Mouse (Mus musculus) limb, embryonic 15.5 days (tissue): ENCODE results near the gene Arhgap32. TPM values are rescaled to one million over a fixed set of nuclear protein-coding genes. Genes with fewer than 3 reads are reported as not detected.
"Not testable (repeated sequence)": the region's sequence is repeated elsewhere in the genome, so short reads cannot be mapped to it uniquely, and the experiment has no call there.

Experiments
- ATAC-seq: fragments of 200-750 bp; cut with Nextera tagmentation; 2 replicates; pipeline ENCODE4 v1.8.0; 2017; ENCODE audit warnings: low read depth, moderate TSS enrichment; ENCODE audit not compliant: insufficient number of reproducible peaks, low FRiP score, low TSS enrichment
- H3K27ac ChIP-seq: fragments of 300-500 bp; sonication (generic); 2 replicates; pipeline ENCODE4 v1.5.1; 2015; ENCODE audit warnings: moderate library complexity, mild to moderate bottlenecking, inconsistent platforms
- H3K27me3 ChIP-seq: fragments of 300-500 bp; sonication (generic); 2 replicates; pipeline ENCODE4 v1.6.1; 2015; ENCODE audit warnings: inconsistent platforms
- H3K36me3 ChIP-seq: fragments of 300-500 bp; sonication (generic); 2 replicates; pipeline ENCODE4 v1.6.1; 2015; ENCODE audit warnings: inconsistent platforms
- H3K4me1 ChIP-seq: fragments of 300-500 bp; sonication (generic); 2 replicates; pipeline ENCODE4 v1.6.1; 2015; ENCODE audit warnings: inconsistent platforms
- H3K4me2 ChIP-seq: fragments of 300-500 bp; sonication (generic); 2 replicates; pipeline ENCODE4 v1.6.1; 2015; ENCODE audit warnings: mild to moderate bottlenecking, inconsistent platforms
- H3K4me3 ChIP-seq: fragments of 300-500 bp; sonication (generic); 2 replicates; pipeline ENCODE4 v1.5.1; 2015; ENCODE audit warnings: mild to moderate bottlenecking, inconsistent platforms
- H3K9ac ChIP-seq: fragments of 300-500 bp; sonication (generic); 2 replicates; pipeline ENCODE4 v1.6.1; 2015; ENCODE audit warnings: inconsistent platforms
- H3K9me3 ChIP-seq: fragments of 300-500 bp; sonication (generic); 2 replicates; pipeline ENCODE4 v1.6.1; 2016; ENCODE audit warnings: inconsistent platforms
- WGBS: fragments of 180-500 bp; shearing (Covaris S2); methylation state at CpG from one replicate; pipeline ENCODE4 v1.1.7; 2015; 5-methylcytosine and 5-hydroxymethylcytosine counted together
- polyA plus RNA-seq: library from polyadenylated mRNA; unstranded; fragments of >200 nt; fragmentation: Nextera tagmentation; extraction: Ambion mirVana; gene quantifications from 2 replicates; pipeline ENCODE4 v1.2.1, GENCODE M21; 2015

Arhgap32 gene
- polyA plus RNA-seq, 1 experiment from 2014 or later, result 9.3 TPM

GRCm38 (mm10) chr9:32159724-32160123 is 43.8 kb downstream of the Arhgap32 start:
- WGBS, result 75% methylated on average over 3 of the region's 3 CpGs
- Histone ChIP-seq H3K4me2 (no peak overlapping the region), H3K9me3 (no peaks in the 10 kb centered on the region), H3K27me3 (no peaks in the 10 kb centered on the region), H3K36me3 (no peaks in the 10 kb centered on the region), H3K4me3 (no peak overlapping the region), H3K9ac (no peak overlapping the region), H3K4me1 (no peaks in the 10 kb centered on the region), H3K27ac (no peak overlapping the region)
- ATAC-seq, result no peak

GRCm38 (mm10) chr9:32162792-32163191 is 46.9 kb downstream of the Arhgap32 start:
- Histone ChIP-seq H3K27ac (no peak overlapping the region), H3K9ac (no peak overlapping the region), H3K36me3 (0 out of 2 replicates have a peak, but pooled peaks cover 4% of the 10 kb centered on the region), H3K4me2 (no peak overlapping the region), H3K27me3 (no peaks in the 10 kb centered on the region), H3K9me3 (no peaks in the 10 kb centered on the region), H3K4me3 (no peak overlapping the region), H3K4me1 (no peaks in the 10 kb centered on the region)
- ATAC-seq, result no peak
- 73% methylated on average over 2 of the region's 2 CpGs for WGBS

GRCm38 (mm10) chr9:32163820-32164219 is 47.9 kb downstream of the Arhgap32 start:
- 84% methylated on average over 6 of the region's 6 CpGs for WGBS

GRCm38 (mm10) chr9:32168546-32169137 is 52.7 kb downstream of the Arhgap32 start:
- no peak for ATAC-seq
- Histone ChIP-seq H3K4me3 (no peak overlapping the region), H3K4me1 (no peaks in the 10 kb centered on the region), H3K9ac (no peak overlapping the region), H3K36me3 (0 out of 2 replicates have a peak, but pooled peaks cover 4% of the 10 kb centered on the region), H3K9me3 (no peaks in the 10 kb centered on the region), H3K27ac (no peak overlapping the region), H3K27me3 (no peaks in the 10 kb centered on the region), H3K4me2 (no peak overlapping the region)
- WGBS, result 89% methylated on average over 5 of the region's 5 CpGs

More at GRCm38 (mm10) chr9:32163820-32164219, 47.9 kb downstream of the Arhgap32 start:
- H3K9ac ChIP-seq, H3K4me2 ChIP-seq, H3K36me3 ChIP-seq, H3K27me3 ChIP-seq, H3K4me3 ChIP-seq, H3K4me1 ChIP-seq, H3K27ac ChIP-seq, H3K9me3 ChIP-seq, ATAC-seq: not testable (repeated sequence)

- Histone ChIP-seq H3K27ac (no peak overlapping the region), H3K9me3 (no peaks in the 10 kb centered on the region), H3K4me1 (no peaks in the 10 kb centered on the region), H3K27me3 (no peaks in the 10 kb centered on the region), H3K4me2 (no peak overlapping the region), H3K36me3 (no peaks in the 10 kb centered on the region), H3K9ac (no peak overlapping the region), H3K4me3 (no peak overlapping the region)
- no peak for ATAC-seq
- 85% methylated on average over 8 of the region's 8 CpGs for WGBS
Observed at GRCm38 (mm10) chr9:32170713-32171112, 54.8 kb downstream of the Arhgap32 start.

- WGBS, result 34% methylated on average over 4 of the region's 4 CpGs
- no peaks in the 10 kb centered on the region for H3K4me1 ChIP-seq
- no peak overlapping the region for H3K4me3 ChIP-seq
- no peaks in the 10 kb centered on the region for H3K36me3 ChIP-seq
- no peaks in the 10 kb centered on the region for H3K27me3 ChIP-seq
- H3K9ac ChIP-seq, result no peak overlapping the region
- H3K27ac ChIP-seq, result no peak overlapping the region
- ATAC-seq, result 0 out of 2 replicates have a peak, but pooled peaks have one; percentile 35
- H3K9me3 ChIP-seq, result no peaks in the 10 kb centered on the region
- H3K4me2 ChIP-seq, result no peak overlapping the region
Observed at GRCm38 (mm10) chr9:32176612-32177011, 60.7 kb downstream of the Arhgap32 start.

GRCm38 (mm10) chr9:32181170-32181569 is 65.2 kb downstream of the Arhgap32 start:
- H3K4me1 ChIP-seq, result no peaks in the 10 kb centered on the region
- no peak overlapping the region for H3K9ac ChIP-seq
- no peaks in the 10 kb centered on the region for H3K27me3 ChIP-seq
- H3K27ac ChIP-seq, result no peak overlapping the region
- ATAC-seq, result no peak
- 49% methylated on average over 2 of the region's 2 CpGs for WGBS
- H3K9me3 ChIP-seq, result no peaks in the 10 kb centered on the region
- H3K4me2 ChIP-seq, result no peak overlapping the region
- H3K36me3 ChIP-seq, result peaks cover 28% of the 10 kb centered on the region
- H3K4me3 ChIP-seq, result no peak overlapping the region

GRCm38 (mm10) chr9:32186489-32186888 is 70.6 kb downstream of the Arhgap32 start:
- H3K4me1 ChIP-seq, result no peaks in the 10 kb centered on the region
- no peak overlapping the region for H3K4me3 ChIP-seq
- H3K9ac ChIP-seq, result no peak overlapping the region
- H3K36me3 ChIP-seq, result peaks cover 32% of the 10 kb centered on the region
- no peak for ATAC-seq
- H3K9me3 ChIP-seq, result no peaks in the 10 kb centered on the region
- H3K27me3 ChIP-seq, result no peaks in the 10 kb centered on the region
- H3K27ac ChIP-seq, result no peak overlapping the region
- H3K4me2 ChIP-seq, result no peak overlapping the region
- WGBS, result 86% methylated on average over 2 of the region's 2 CpGs

- H3K36me3 ChIP-seq, result peaks cover 12% of the 10 kb centered on the region
- no peaks in the 10 kb centered on the region for H3K27me3 ChIP-seq
- 78% methylated on average over 5 of the region's 5 CpGs for WGBS
- H3K9me3 ChIP-seq, result no peaks in the 10 kb centered on the region
- H3K9ac ChIP-seq, result no peak overlapping the region
- no peak overlapping the region for H3K27ac ChIP-seq
- H3K4me2 ChIP-seq, result no peak overlapping the region
- no peak overlapping the region for H3K4me3 ChIP-seq
- ATAC-seq, result no peak
- H3K4me1 ChIP-seq, result no peaks in the 10 kb centered on the region
Observed at GRCm38 (mm10) chr9:32192295-32193073, 76.5 kb downstream of the Arhgap32 start.

GRCm38 (mm10) chr9:32204450-32204990 is 88.6 kb downstream of the Arhgap32 start:
- Histone ChIP-seq H3K27me3 (no peaks in the 10 kb centered on the region), H3K9me3 (no peaks in the 10 kb centered on the region), H3K4me1 (no peaks in the 10 kb centered on the region), H3K4me3 (no peak overlapping the region), H3K4me2 (no peak overlapping the region), H3K36me3 (0 out of 2 replicates have a peak, but pooled peaks cover 3% of the 10 kb centered on the region), H3K9ac (no peak overlapping the region), H3K27ac (no peak overlapping the region)
- ATAC-seq, result no peak
- 52% methylated on average over 7 of the region's 7 CpGs for WGBS

- Histone ChIP-seq H3K4me2 (no peak overlapping the region), H3K27me3 (no peaks in the 10 kb centered on the region), H3K4me3 (no peak overlapping the region), H3K9ac (no peak overlapping the region), H3K9me3 (no peaks in the 10 kb centered on the region), H3K4me1 (no peaks in the 10 kb centered on the region), H3K27ac (no peak overlapping the region), H3K36me3 (0 out of 2 replicates have a peak, but pooled peaks cover 3% of the 10 kb centered on the region)
- no peak for ATAC-seq
- 88% methylated on average over 8 of the region's 8 CpGs for WGBS
Observed at GRCm38 (mm10) chr9:32207133-32207532, 91.2 kb downstream of the Arhgap32 start.

- H3K4me3 ChIP-seq, result no peak overlapping the region
- H3K4me2 ChIP-seq, result no peak overlapping the region
- H3K9me3 ChIP-seq, result no peaks in the 10 kb centered on the region
- no peaks in the 10 kb centered on the region for H3K4me1 ChIP-seq
- WGBS, result 76% methylated on average over 5 of the region's 5 CpGs
- ATAC-seq, result no peak
- H3K9ac ChIP-seq, result no peak overlapping the region
- H3K36me3 ChIP-seq, result no peaks in the 10 kb centered on the region
- H3K27ac ChIP-seq, result no peak overlapping the region
- no peaks in the 10 kb centered on the region for H3K27me3 ChIP-seq
Observed at GRCm38 (mm10) chr9:32208071-32208470, 92.1 kb downstream of the Arhgap32 start.
